Mouse (Mus musculus) megakaryocyte, adult 5-6 weeks (primary cell): ENCODE measurements around the gene Olfr807. TPM values are rescaled to one million over a fixed set of nuclear protein-coding genes. Genes with fewer than 3 reads are reported as not detected.

Experiments used
- ATAC-seq: 2 replicates; pipeline ENCODE4 v1.8.0; 2016; ENCODE audit warnings: mild to moderate bottlenecking, inconsistent platforms; ENCODE audit not compliant: poor library complexity, severe bottlenecking
- total RNA-seq, 2 experiments: library from RNA; stranded (forward) in 1 of 2; stranded (reverse) in 1 of 2; fragments of 153-499, 151-499 nt in 1 of 2; fragments of 221-1000, 200-1000 nt in 1 of 2; gene quantifications; 2 replicates each; pipeline versions ENCODE4 v1.2.3 to v1.2.4; 2015 to 2017

Olfr807 gene
- total RNA-seq (2015) (not detected in 2 replicates), total RNA-seq (2017) (not detected in 2 replicates)

DNA sequence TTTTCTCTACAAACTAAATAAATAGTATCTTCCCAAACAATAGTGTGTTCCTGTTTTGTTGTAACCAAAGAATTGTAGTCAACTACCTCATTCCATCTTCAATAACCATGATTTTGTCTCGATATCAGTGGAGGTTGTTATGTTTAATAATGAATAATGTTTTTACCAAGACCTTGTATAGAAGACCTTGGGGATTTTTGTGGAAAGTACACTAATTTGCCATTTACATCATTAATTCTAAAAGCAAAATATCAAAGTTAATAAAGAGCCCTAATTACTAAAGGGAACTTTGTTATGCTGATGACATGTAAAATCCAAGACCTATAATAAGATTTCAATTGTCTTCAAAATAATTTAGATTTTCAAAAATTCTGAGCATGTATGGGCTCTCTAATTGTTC, at the start of gene Olfr807:
Gene Olfr807 (minus strand): TSS at position 101 of the 400 bp plus-strand sequence.
- no peak for ATAC-seq

DNA sequence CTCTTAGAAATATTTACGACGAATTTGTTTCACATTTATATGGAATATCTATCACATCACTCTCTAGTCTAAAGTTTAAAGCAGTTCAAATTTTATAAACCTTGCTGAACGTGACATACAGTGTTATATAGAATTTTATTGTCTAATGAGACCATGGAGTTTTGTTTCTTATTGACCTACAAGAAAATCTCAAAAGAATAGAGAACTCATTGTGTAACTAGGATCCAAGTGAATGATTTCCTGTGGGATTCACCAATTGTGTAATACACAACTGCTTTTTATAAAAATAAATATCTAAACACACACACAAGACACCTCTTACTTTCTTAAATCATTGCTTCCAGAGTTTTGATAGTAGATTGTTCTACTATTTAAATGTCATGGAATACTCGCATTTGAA, 46.7 kb upstream of the Olfr807 start, which contains the start of gene Olfr811:
Gene Olfr811 (minus strand): TSS at position 101 of the 400 bp plus-strand sequence.
- no peak for ATAC-seq

DNA sequence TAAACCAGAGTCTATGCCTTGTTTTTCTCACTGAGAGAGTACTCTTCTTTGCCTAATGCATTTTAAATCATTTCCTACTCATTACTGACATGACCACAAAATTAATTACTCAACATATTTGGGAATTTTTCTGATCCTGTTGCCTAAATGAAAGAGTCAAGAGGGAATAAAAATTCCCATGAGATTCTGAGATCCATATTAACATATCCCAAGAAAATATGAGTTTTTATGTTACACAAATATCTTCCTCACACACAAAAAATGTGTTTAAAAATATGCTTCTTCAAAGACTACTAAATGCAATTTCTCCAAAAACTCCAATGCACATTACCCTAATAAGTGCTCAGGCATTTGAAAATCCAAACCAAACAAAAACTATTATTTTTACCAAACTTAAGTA, 37.2 kb upstream of the Olfr807 start, which contains the start of gene Olfr810:
Gene Olfr810 (minus strand): TSS at position 101 of the 400 bp plus-strand sequence.
- ATAC-seq: no peak

DNA sequence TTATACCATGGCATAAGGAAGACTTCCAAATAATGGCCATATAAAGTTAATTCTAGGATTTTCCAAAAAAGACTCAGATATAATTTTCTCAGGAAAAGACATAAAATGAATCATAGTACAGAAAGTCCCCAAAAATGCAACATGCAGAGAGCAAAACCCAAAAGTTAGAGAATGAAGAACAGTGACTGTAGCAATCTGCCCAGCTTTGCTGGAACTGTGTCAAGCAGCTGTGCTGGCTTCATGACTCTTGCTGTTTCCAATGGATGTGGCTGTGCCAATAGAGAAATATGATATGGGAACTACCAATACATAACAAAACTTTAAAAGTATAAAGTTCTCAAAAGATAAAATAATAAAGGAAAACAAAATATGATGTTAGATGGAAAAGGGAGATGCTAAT, 20.5 kb upstream of the Olfr807 start:
- no peak for ATAC-seq

DNA sequence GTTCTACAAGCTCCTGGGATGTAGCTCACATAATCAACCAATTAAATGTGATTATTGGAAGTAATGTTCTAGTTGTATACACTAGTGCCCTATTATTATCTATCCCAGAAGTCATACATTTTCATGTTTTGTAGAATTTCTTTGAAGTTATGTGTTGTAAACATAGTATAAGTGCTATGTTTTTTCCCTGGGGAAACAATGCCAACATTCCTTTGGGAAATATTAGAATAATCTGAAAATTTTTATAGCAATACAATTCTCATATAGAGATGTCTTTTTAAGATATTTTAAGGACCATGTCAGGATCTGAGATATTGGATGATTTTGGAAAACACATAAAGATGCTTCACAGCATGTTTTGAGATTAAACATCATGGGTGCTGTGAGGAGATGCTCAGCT, 16.7 kb upstream of the Olfr807 start, which contains the start of gene Olfr809:
Gene Olfr809 (plus strand): TSS at position 301 of the 400 bp plus-strand sequence.
- ATAC-seq: no peak

DNA sequence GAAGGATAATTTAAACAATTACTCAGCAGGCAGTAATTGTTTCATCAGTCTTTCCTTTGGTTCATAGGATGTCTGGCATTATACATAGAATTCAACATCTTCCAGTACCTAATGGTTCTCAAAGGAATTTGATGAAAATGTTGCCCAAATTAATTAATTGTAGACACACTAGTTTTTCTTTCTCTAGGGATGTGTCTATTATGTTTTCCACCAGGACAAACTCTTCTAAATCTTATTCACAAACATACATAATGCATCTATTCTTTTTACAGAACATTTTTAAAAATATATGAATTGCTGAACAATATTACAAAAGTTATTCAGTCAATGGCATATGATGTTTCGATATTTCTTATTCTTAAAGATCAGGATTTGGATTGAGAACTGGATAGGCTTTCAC, 7.6 kb upstream of the Olfr807 start, which contains the start of gene Olfr808:
Gene Olfr808 (plus strand): TSS at position 301 of the 400 bp plus-strand sequence.
- ATAC-seq: no peak

DNA sequence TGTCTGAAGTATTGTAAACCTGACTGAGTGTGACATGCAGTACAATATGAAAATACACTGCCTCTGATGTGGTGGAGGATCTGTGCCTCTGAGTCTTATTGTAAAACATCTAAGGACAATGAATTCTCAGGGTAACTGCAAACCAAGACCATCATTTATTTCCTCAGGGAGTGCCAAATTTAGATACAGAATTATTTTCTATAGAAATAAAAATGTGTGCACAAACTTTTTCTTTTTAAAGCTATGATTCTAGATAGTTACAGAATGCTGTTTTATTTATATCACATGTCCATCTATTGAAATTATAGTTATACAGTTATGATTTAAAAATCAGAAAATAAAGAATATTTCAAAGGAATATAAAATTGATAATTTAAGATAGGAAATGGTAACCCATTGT, 15.8 kb downstream of the Olfr807 start, which contains the start of gene Olfr806:
Gene Olfr806 (minus strand): TSS at position 101 of the 400 bp plus-strand sequence.
- no peak for ATAC-seq

DNA sequence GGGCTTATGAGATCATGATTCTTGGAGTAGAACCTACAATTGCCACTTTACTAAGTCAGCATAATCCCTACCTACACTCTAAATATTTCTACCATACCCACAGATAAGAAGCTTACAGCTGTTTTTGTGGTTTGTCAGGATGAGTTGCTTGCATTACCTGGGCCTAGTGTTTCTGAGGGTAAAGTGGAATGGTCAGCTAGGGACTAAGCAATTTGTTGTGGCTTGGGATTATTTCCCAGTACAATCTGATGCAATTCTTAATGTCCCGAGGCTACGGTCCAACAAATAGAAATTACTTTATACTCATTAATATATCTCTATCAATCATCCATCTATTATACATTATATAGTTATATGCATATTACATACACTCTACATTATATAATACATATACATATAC, 28.3 kb downstream of the Olfr807 start, which contains the start of gene Olfr805:
Gene Olfr805 (minus strand): TSS at position 101 of the 400 bp plus-strand sequence.
- ATAC-seq: no peak

Other genes starting within 250 kb of the Olfr807 start
- gene Olfr791, start 236.0 kb downstream of the Olfr807 start, total RNA-seq (2015): not detected in 2 replicates
- not detected in 2 replicates for gene Olfr791, start 236.0 kb downstream of the Olfr807 start, total RNA-seq (2017)
- not detected in 2 replicates for gene Olfr792, start 218.6 kb downstream of the Olfr807 start, total RNA-seq (2015)
- not detected in 2 replicates for gene Olfr792, start 218.6 kb downstream of the Olfr807 start, total RNA-seq (2017)
- not detected in 2 replicates for gene Olfr794, start 190.1 kb downstream of the Olfr807 start, total RNA-seq (2015)
- gene Olfr794, start 190.1 kb downstream of the Olfr807 start, total RNA-seq (2017): not detected in 2 replicates
- not detected in 2 replicates for gene Olfr796, start 145.2 kb downstream of the Olfr807 start, total RNA-seq (2015)
- gene Olfr796, start 145.2 kb downstream of the Olfr807 start, total RNA-seq (2017): not detected in 2 replicates
- not detected in 2 replicates for gene Olfr798, start 129.9 kb downstream of the Olfr807 start, total RNA-seq (2015)
- gene Olfr798, start 129.9 kb downstream of the Olfr807 start, total RNA-seq (2017): not detected in 2 replicates
- gene Olfr799, start 120.3 kb downstream of the Olfr807 start, total RNA-seq (2015): not detected in 2 replicates
- gene Olfr799, start 120.3 kb downstream of the Olfr807 start, total RNA-seq (2017): not detected in 2 replicates
- gene Olfr800, start 100.1 kb downstream of the Olfr807 start, total RNA-seq (2015): not detected in 2 replicates
- not detected in 2 replicates for gene Olfr800, start 100.1 kb downstream of the Olfr807 start, total RNA-seq (2017)
- not detected in 2 replicates for gene Olfr801, start 83.9 kb downstream of the Olfr807 start, total RNA-seq (2015)
- gene Olfr801, start 83.9 kb downstream of the Olfr807 start, total RNA-seq (2017): not detected in 2 replicates
- not detected in 2 replicates for gene Olfr802, start 69.6 kb downstream of the Olfr807 start, total RNA-seq (2015)
- gene Olfr802, start 69.6 kb downstream of the Olfr807 start, total RNA-seq (2017): not detected in 2 replicates
- not detected in 2 replicates for gene Olfr803, start 63.5 kb downstream of the Olfr807 start, total RNA-seq (2015)
- not detected in 2 replicates for gene Olfr803, start 63.5 kb downstream of the Olfr807 start, total RNA-seq (2017)
- gene Olfr804, start 54.6 kb downstream of the Olfr807 start, total RNA-seq (2015): not detected in 2 replicates
- gene Olfr804, start 54.6 kb downstream of the Olfr807 start, total RNA-seq (2017): not detected in 2 replicates
- not detected in 2 replicates for gene Olfr805, start 28.4 kb downstream of the Olfr807 start, total RNA-seq (2015)
- not detected in 2 replicates for gene Olfr805, start 28.4 kb downstream of the Olfr807 start, total RNA-seq (2017)
- not detected in 2 replicates for gene Olfr806, start 15.9 kb downstream of the Olfr807 start, total RNA-seq (2015)
- gene Olfr806, start 15.9 kb downstream of the Olfr807 start, total RNA-seq (2017): not detected in 2 replicates
- gene Olfr808, start 7.7 kb upstream of the Olfr807 start, total RNA-seq (2015): not detected in 2 replicates
- not detected in 2 replicates for gene Olfr808, start 7.7 kb upstream of the Olfr807 start, total RNA-seq (2017)
- gene Olfr809, start 16.8 kb upstream of the Olfr807 start, total RNA-seq (2015): not detected in 2 replicates
- gene Olfr809, start 16.8 kb upstream of the Olfr807 start, total RNA-seq (2017): not detected in 2 replicates
- gene Olfr810, start 37.1 kb upstream of the Olfr807 start, total RNA-seq (2015): not detected in 2 replicates
- not detected in 2 replicates for gene Olfr810, start 37.1 kb upstream of the Olfr807 start, total RNA-seq (2017)
- gene Olfr811, start 46.6 kb upstream of the Olfr807 start, total RNA-seq (2015): not detected in 2 replicates
- not detected in 2 replicates for gene Olfr811, start 46.6 kb upstream of the Olfr807 start, total RNA-seq (2017)
- gene Olfr812, start 88.3 kb upstream of the Olfr807 start, total RNA-seq (2015): not detected in 2 replicates
- gene Olfr812, start 88.3 kb upstream of the Olfr807 start, total RNA-seq (2017): not detected in 2 replicates
- gene Olfr813, start 97.6 kb upstream of the Olfr807 start, total RNA-seq (2015): not detected in 2 replicates
- gene Olfr813, start 97.6 kb upstream of the Olfr807 start, total RNA-seq (2017): not detected in 2 replicates
- gene Olfr814, start 122.1 kb upstream of the Olfr807 start, total RNA-seq (2015): not detected in 2 replicates
- not detected in 2 replicates for gene Olfr814, start 122.1 kb upstream of the Olfr807 start, total RNA-seq (2017)
- not detected in 2 replicates for gene Olfr815, start 148.1 kb upstream of the Olfr807 start, total RNA-seq (2015)
- not detected in 2 replicates for gene Olfr815, start 148.1 kb upstream of the Olfr807 start, total RNA-seq (2017)
- gene Olfr816, start 157.8 kb upstream of the Olfr807 start, total RNA-seq (2015): not detected in 2 replicates
- gene Olfr816, start 157.8 kb upstream of the Olfr807 start, total RNA-seq (2017): not detected in 2 replicates
- gene Olfr818, start 191.3 kb upstream of the Olfr807 start, total RNA-seq (2015): not detected in 2 replicates
- not detected in 2 replicates for gene Olfr818, start 191.3 kb upstream of the Olfr807 start, total RNA-seq (2017)
- not detected in 2 replicates for gene Olfr819, start 209.5 kb upstream of the Olfr807 start, total RNA-seq (2015)
- not detected in 2 replicates for gene Olfr819, start 209.5 kb upstream of the Olfr807 start, total RNA-seq (2017)
- gene Olfr247, start 218.3 kb upstream of the Olfr807 start, total RNA-seq (2015): not detected in 2 replicates
- gene Olfr247, start 218.3 kb upstream of the Olfr807 start, total RNA-seq (2017): not detected in 2 replicates
- not detected in 2 replicates for gene Gm10310, start 227.3 kb upstream of the Olfr807 start, total RNA-seq (2015)
- gene Gm10310, start 227.3 kb upstream of the Olfr807 start, total RNA-seq (2017): not detected in 2 replicates